ENCODE assay signal across 15 mouse cellular contexts in genomic region chr9:40675203-40675958, GRCm38 (mm10). TPM values are rescaled to one million over a fixed set of nuclear protein-coding genes. Genes with fewer than 3 reads are reported as not detected.
DNase-seq lines count a peak whose midpoint lies in the region; ATAC-seq and TF ChIP-seq lines count a peak whose summit lies in the region.
"Had no signal": no experiment of that assay in that cellular context is flagged by ENCODE, and none has a peak within 500 bp of the region (broad histone marks: within the 10 kb centered on the region; RNA-seq: fewer than 3 reads in every experiment).

No protein-coding gene starts in this region.

- H3K27ac ChIP-seq in intestine, embryonic 14.5 days (ENCODE audit: low read depth) = peak overlapping the region; percentile 86
- no peak overlapping the region for H3K27ac ChIP-seq in intestine, postnatal 0 days (ENCODE audit: low read depth, low read length)
- 0 out of 2 replicates have a peak overlapping the region, but pooled peaks have one; percentile 13 for H3K27ac ChIP-seq in neural tube, embryonic 13.5 days (replicated peaks)
- no peak overlapping the region for H3K27ac ChIP-seq in neural tube, embryonic 15.5 days (replicated peaks)
- H3K27ac ChIP-seq in kidney, postnatal 0 days = no peak overlapping the region
- H3K27ac ChIP-seq: layer of hippocampus, adult 2 months; neural tube, embryonic 12.5 days had no signal

- peaks cover 34% of the 10 kb centered on the region for H3K4me1 ChIP-seq in intestine, embryonic 14.5 days (replicated peaks; ENCODE audit: control insufficient read depth, insufficient read depth, low read length)
- no peaks in the 10 kb centered on the region for H3K4me1 ChIP-seq in intestine, postnatal 0 days (replicated peaks; ENCODE audit: control insufficient read depth, insufficient read depth, low read length)
- H3K4me1 ChIP-seq in neural tube, embryonic 13.5 days (replicated peaks) = peaks cover 19% of the 10 kb centered on the region
- peaks cover 11% of the 10 kb centered on the region for H3K4me1 ChIP-seq in neural tube, embryonic 15.5 days
- no peaks in the 10 kb centered on the region for H3K4me1 ChIP-seq in kidney, postnatal 0 days (replicated peaks; ENCODE audit: insufficient read depth, low read length)

- no peak for DNase-seq in intestine, embryonic 14.5 days (ENCODE audit: low spot score)
- peak; percentile 65 for DNase-seq in kidney, postnatal 0 days (ENCODE audit: low spot score)
- peak; percentile 28 for DNase-seq in yolk sac, embryonic 10.5 days (ENCODE audit: low spot score)
- DNase-seq in urinary bladder, postnatal 25 days (ENCODE audit: low spot score) = no peak
- DNase-seq: liver; right cerebral cortex, postnatal 14 days had no signal

- 0 out of 2 replicates have a peak, but pooled peaks have one; percentile 17 for ATAC-seq in intestine, embryonic 14.5 days (replicated peaks; ENCODE audit: low FRiP score, low TSS enrichment, low read depth)
- no peak for ATAC-seq in intestine, postnatal 0 days
- no peak for ATAC-seq in neural tube, embryonic 13.5 days (ENCODE audit: low read depth)
- no peak for ATAC-seq in neural tube, embryonic 15.5 days (ENCODE audit: low FRiP score)
- peak; percentile 43; the same call in 1 of the 2 replicates for ATAC-seq in kidney, postnatal 0 days (replicated peaks; ENCODE audit: low FRiP score, low read depth)
- ATAC-seq in megakaryocyte, adult 5-6 weeks (ENCODE audit: poor library complexity, severe bottlenecking) = no peak

- H3K4me3 ChIP-seq in intestine, embryonic 14.5 days (ENCODE audit: low read depth, low read length) = no peak overlapping the region; the same call in 1 of the 2 replicates
- H3K4me3 ChIP-seq in intestine, postnatal 0 days (ENCODE audit: low read depth, low read length) = no peak overlapping the region
- H3K4me3 ChIP-seq in neural tube, embryonic 13.5 days = no peak overlapping the region
- H3K4me3 ChIP-seq in neural tube, embryonic 15.5 days (replicated peaks) = no peak overlapping the region
- no peak overlapping the region for H3K4me3 ChIP-seq in kidney, postnatal 0 days (replicated peaks; ENCODE audit: low read depth, low read length)
- H3K4me3 ChIP-seq: layer of hippocampus, adult 2 months; neural tube, embryonic 12.5 days had no signal

- H3K9me3 ChIP-seq in intestine, embryonic 14.5 days (ENCODE audit: control insufficient read depth, low read length) = no peaks in the 10 kb centered on the region
- no peaks in the 10 kb centered on the region for H3K9me3 ChIP-seq in intestine, postnatal 0 days (ENCODE audit: control insufficient read depth)
- H3K9me3 ChIP-seq in neural tube, embryonic 13.5 days = no peaks in the 10 kb centered on the region
- no peaks in the 10 kb centered on the region for H3K9me3 ChIP-seq in neural tube, embryonic 15.5 days (replicated peaks)
- no peaks in the 10 kb centered on the region for H3K9me3 ChIP-seq in kidney, postnatal 0 days (replicated peaks; ENCODE audit: low read length)
- H3K9me3 ChIP-seq: neural tube, embryonic 12.5 days had no signal

- WGBS in intestine, embryonic 14.5 days = 33% methylated on average over 12 of the region's 12 CpGs
- 52% methylated on average over 12 of the region's 12 CpGs for WGBS in intestine, postnatal 0 days
- 76% methylated on average over 12 of the region's 12 CpGs for WGBS in neural tube, embryonic 13.5 days
- WGBS in neural tube, embryonic 15.5 days = 81% methylated on average over 12 of the region's 12 CpGs
- 56% methylated on average over 12 of the region's 12 CpGs for WGBS in kidney, postnatal 0 days

- no peak for TF ChIP-seq CTCF in intestine, postnatal 0 days (IDR thresholded peaks at IDR 0.05; ENCODE audit: low read depth)
- TF ChIP-seq CTCF in kidney, postnatal 0 days (IDR thresholded peaks at IDR 0.05; ENCODE audit: low read depth) = no peak

- no peaks in the 10 kb centered on the region for H3K36me3 ChIP-seq in intestine, embryonic 14.5 days (ENCODE audit: control insufficient read depth, insufficient read depth, low read length)
- H3K36me3 ChIP-seq in intestine, postnatal 0 days (ENCODE audit: control insufficient read depth, insufficient read depth) = no peaks in the 10 kb centered on the region
- no peaks in the 10 kb centered on the region for H3K36me3 ChIP-seq in neural tube, embryonic 13.5 days
- H3K36me3 ChIP-seq in neural tube, embryonic 15.5 days = no peaks in the 10 kb centered on the region
- no peaks in the 10 kb centered on the region for H3K36me3 ChIP-seq in kidney, postnatal 0 days (ENCODE audit: insufficient read depth, low read length)
- H3K36me3 ChIP-seq: neural tube, embryonic 12.5 days had no signal

- peak overlapping the region; percentile 22; the same call in 1 of the 2 replicates for H3K4me2 ChIP-seq in intestine, embryonic 14.5 days (ENCODE audit: low read length)
- no peak overlapping the region for H3K4me2 ChIP-seq in intestine, postnatal 0 days (replicated peaks; ENCODE audit: low read depth)
- H3K4me2 ChIP-seq in neural tube, embryonic 13.5 days = no peak overlapping the region
- H3K4me2 ChIP-seq in neural tube, embryonic 15.5 days = no peak overlapping the region
- H3K4me2 ChIP-seq in kidney, postnatal 0 days (ENCODE audit: low read length) = no peak overlapping the region
- H3K4me2 ChIP-seq: neural tube, embryonic 12.5 days had no signal

- no peaks in the 10 kb centered on the region for H3K27me3 ChIP-seq in intestine, embryonic 14.5 days (replicated peaks; ENCODE audit: control insufficient read depth, insufficient read depth, low read length)
- H3K27me3 ChIP-seq in intestine, postnatal 0 days (replicated peaks; ENCODE audit: control insufficient read depth, insufficient read depth, low read length) = no peaks in the 10 kb centered on the region
- H3K27me3 ChIP-seq in neural tube, embryonic 13.5 days = no peaks in the 10 kb centered on the region
- no peaks in the 10 kb centered on the region for H3K27me3 ChIP-seq in neural tube, embryonic 15.5 days (replicated peaks)
- no peaks in the 10 kb centered on the region for H3K27me3 ChIP-seq in kidney, postnatal 0 days (ENCODE audit: insufficient read depth, low read length)
- H3K27me3 ChIP-seq: neural tube, embryonic 12.5 days had no signal

- H3K9ac ChIP-seq in intestine, embryonic 14.5 days (ENCODE audit: low read length) = no peak overlapping the region
- no peak overlapping the region for H3K9ac ChIP-seq in intestine, postnatal 0 days (ENCODE audit: low read depth, low read length)
- no peak overlapping the region for H3K9ac ChIP-seq in neural tube, embryonic 13.5 days
- no peak overlapping the region for H3K9ac ChIP-seq in neural tube, embryonic 15.5 days (replicated peaks)
- no peak overlapping the region for H3K9ac ChIP-seq in kidney, postnatal 0 days (ENCODE audit: low read depth, low read length)
- H3K9ac ChIP-seq: neural tube, embryonic 12.5 days had no signal

RNA-seq across cellular contexts. Expression of gene Gm21915, which starts 5.0 kb away (rescaled TPM):
- not detected in 2 replicates for polyA plus RNA-seq in intestine, embryonic 14.5 days (2014; fragmentation: Nextera tagmentation; extraction: Ambion mirVana)
- not detected in 2 replicates for polyA plus RNA-seq in intestine, postnatal 0 days (2015; fragmentation: Nextera tagmentation; extraction: Ambion mirVana)
- not detected in 2 replicates for polyA plus RNA-seq in neural tube, embryonic 13.5 days (2015; fragmentation: Nextera tagmentation; extraction: Ambion mirVana)
- not detected in 2 replicates for polyA plus RNA-seq in neural tube, embryonic 15.5 days (2015; fragmentation: Nextera tagmentation; extraction: Ambion mirVana)
- not detected in 2 replicates for polyA plus RNA-seq in kidney, postnatal 0 days (2015; fragmentation: Nextera tagmentation; extraction: Ambion mirVana)
- not detected in 2 replicates for total RNA-seq in megakaryocyte, adult 5-6 weeks (2015)
- not detected in 2 replicates for total RNA-seq in megakaryocyte, adult 5-6 weeks (2017)
- total RNA-seq: granulocyte monocyte progenitor cell, adult 5-6 weeks; layer of hippocampus, adult 2 months had no signal
- polyA plus RNA-seq: cortical plate, adult 2 months; forebrain, embryonic 11.5 days; neural tube, embryonic 12.5 days had no signal

RNA-seq across cellular contexts. Expression of gene Clmp, which starts 10.4 kb away (rescaled TPM):
- 43.5 and 43.9 TPM in 2 replicates for polyA plus RNA-seq in intestine, embryonic 14.5 days (2014; fragmentation: Nextera tagmentation; extraction: Ambion mirVana)
- polyA plus RNA-seq in intestine, postnatal 0 days (2015; fragmentation: Nextera tagmentation; extraction: Ambion mirVana) = 23.0 and 25.2 TPM in 2 replicates
- polyA plus RNA-seq in neural tube, embryonic 13.5 days (2015; fragmentation: Nextera tagmentation; extraction: Ambion mirVana) = 51.5 and 52.0 TPM in 2 replicates
- polyA plus RNA-seq in neural tube, embryonic 15.5 days (2015; fragmentation: Nextera tagmentation; extraction: Ambion mirVana) = 41.7 and 51.2 TPM in 2 replicates
- polyA plus RNA-seq in kidney, postnatal 0 days (2015; fragmentation: Nextera tagmentation; extraction: Ambion mirVana) = 23.6 and 26.2 TPM in 2 replicates
- total RNA-seq in megakaryocyte, adult 5-6 weeks (2015) = 0.30 and 1.3 TPM in 2 replicates
- total RNA-seq in megakaryocyte, adult 5-6 weeks (2017) = 0.61 and 1.4 TPM in 2 replicates

Comparison
In these comparisons a context has a peak if more than half of its experiments do, and no peak if none do; other contexts are left out.
1. ATAC-seq: peak in intestine, embryonic 14.5 days (single experiment) and kidney, postnatal 0 days (single experiment); none in intestine, postnatal 0 days (single experiment), neural tube, embryonic 13.5 days (single experiment), neural tube, embryonic 15.5 days (single experiment) and megakaryocyte, adult 5-6 weeks (single experiment).
2. H3K27ac ChIP-seq: peak in intestine, embryonic 14.5 days (single experiment) and neural tube, embryonic 13.5 days (single experiment); none in intestine, postnatal 0 days (single experiment), neural tube, embryonic 15.5 days (single experiment) and kidney, postnatal 0 days (single experiment).
3. DNase-seq: peak in kidney, postnatal 0 days (single experiment) and yolk sac, embryonic 10.5 days (single experiment); none in intestine, embryonic 14.5 days (single experiment) and urinary bladder, postnatal 25 days (single experiment).